ENCODE assay signal across 14 mouse cellular contexts in the genomic region with DNA sequence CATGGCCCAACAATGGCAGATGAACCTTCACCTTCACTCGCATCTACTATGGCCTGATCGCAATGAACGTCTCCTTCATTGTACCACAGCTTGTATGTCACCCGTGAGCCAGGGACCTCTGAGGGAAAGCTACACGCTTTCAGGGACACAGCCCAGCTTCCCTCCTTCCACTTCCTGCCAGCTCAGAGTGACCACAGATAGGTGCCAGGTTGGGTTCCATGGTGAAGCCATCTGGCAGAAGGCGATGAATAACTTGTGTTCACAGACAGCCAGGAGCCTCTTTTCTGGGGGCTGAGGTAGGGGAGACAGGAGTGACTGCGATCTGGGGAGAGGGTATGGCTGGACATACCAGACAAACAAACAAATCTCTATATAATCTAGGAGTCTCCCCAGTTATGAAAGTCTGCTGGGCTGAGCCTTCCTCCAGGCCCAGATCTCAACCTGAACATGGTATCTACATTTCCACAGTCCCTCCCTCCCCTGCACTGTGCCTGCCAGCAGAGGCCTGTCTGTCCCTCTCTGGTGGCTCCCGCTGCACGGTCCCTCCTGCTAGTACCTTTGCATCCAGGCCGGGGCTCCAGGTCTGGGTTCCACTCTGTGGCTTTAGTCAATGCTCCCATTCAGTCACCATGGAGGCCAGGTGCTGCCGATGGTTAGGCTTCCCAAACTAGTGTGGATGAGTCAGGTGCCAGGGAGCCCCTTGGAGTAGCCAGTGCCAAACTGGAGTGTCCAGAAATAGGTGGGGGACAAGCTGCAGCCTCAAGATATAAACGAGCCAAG. TPM values are rescaled to one million over a fixed set of nuclear protein-coding genes. Genes with fewer than 3 reads are reported as not detected.
DNase-seq lines count a peak whose midpoint lies in the region; ATAC-seq lines count a peak whose summit lies in the region.
"Had no signal": no experiment of that assay in that cellular context is flagged by ENCODE, and none has a peak within 500 bp of the region (broad histone marks: within the 10 kb centered on the region; RNA-seq: fewer than 3 reads in every experiment).

No protein-coding gene starts in this region.

- ATAC-seq in inflammation-experienced regulatory T-cells, adult 6 months = no peak
- ATAC-seq: forebrain, embryonic 15.5 days; intestine, postnatal 0 days had no signal

- DNase-seq in cerebellum, adult 9-10 months = peak; percentile 71
- no peak for DNase-seq in cerebellum, adult 11 months
- DNase-seq in brain, adult 2 months (ENCODE audit: low read depth, low spot score) = peak; percentile 76
- DNase-seq in cerebellum, adult 9-11 months = peak; percentile 82
- peak; percentile 51 to 53 for DNase-seq in cerebellum, postnatal 36 days
- DNase-seq: adrenal gland, postnatal 25 days; embryo, embryonic 11 days; gastrocnemius, postnatal 36 days; heart, adult 11 months; heart, postnatal 14 days; kidney, adult 8-10 months had no signal

RNA-seq across cellular contexts. Expression of a gene that starts 9.2 kb away (rescaled TPM):
- polyA plus RNA-seq in inflammation-experienced regulatory T-cells, adult 6 months (2017; shearing (Covaris generic)) = not detected

RNA-seq across cellular contexts. Expression of a gene that starts 30.5 kb away (rescaled TPM):
- polyA plus RNA-seq in inflammation-experienced regulatory T-cells, adult 6 months (2017; shearing (Covaris generic)) = under 1 TPM; 0.28 to 0.48 (median 0.29) TPM

RNA-seq across cellular contexts. Expression of a gene that starts 42.4 kb away (rescaled TPM):
- polyA plus RNA-seq in inflammation-experienced regulatory T-cells, adult 6 months (2017; shearing (Covaris generic)) = 10 to 100 TPM in 1 of 3 experiments, 1 to 10 TPM in 2; 8.1 to 12.5 (median 9.3) TPM

RNA-seq across cellular contexts. Expression of a gene that starts 42.6 kb away (rescaled TPM):
- 10 to 100 TPM; 88.3 to 98.3 (median 92.6) TPM for polyA plus RNA-seq in inflammation-experienced regulatory T-cells, adult 6 months (2017; shearing (Covaris generic))
